Mouse (Mus musculus): ENCODE measurements around the gene Gli2. TPM values are rescaled to one million over a fixed set of nuclear protein-coding genes. Genes with fewer than 3 reads are reported as not detected.

Gene Gli2
- polyA plus RNA-seq, 2 experiments, result 23.0 to 31.5 TPM

GRCm38 (mm10) chr1:118975376-118975775, 78.0 kb downstream of the Gli2 start:
- TF ChIP-seq POLR2A (IDR thresholded peaks at IDR 0.05; ENCODE audit: borderline replicate concordance, extremely low read depth, insufficient read depth, insufficient read length), result no peak
- Histone ChIP-seq H3K36me3 (ENCODE audit: control insufficient read depth, insufficient read depth, low read length) (peaks cover 38% of the 10 kb centered on the region), H3K4me2 (replicated peaks; ENCODE audit: low read depth, low read length, severe bottlenecking) (no peak overlapping the region), H3K27ac (replicated peaks; ENCODE audit: low read depth, low read length) (no peak overlapping the region), H3K4me1 (ENCODE audit: control insufficient read depth, insufficient read depth, low read length) (peaks cover 19% of the 10 kb centered on the region), H3K9ac (ENCODE audit: low read depth, low read length, severe bottlenecking) (no peak overlapping the region), H3K9me3 (ENCODE audit: control insufficient read depth, low read length) (no peaks in the 10 kb centered on the region), H3K4me3 (replicated peaks; ENCODE audit: low read length) (no peak overlapping the region), H3K27me3 (ENCODE audit: control insufficient read depth, insufficient read depth, low read length) (no peaks in the 10 kb centered on the region)
- ATAC-seq (ENCODE audit: low FRiP score, low read depth), result no peak
- 95% methylated on average over 3 of the region's 3 CpGs for WGBS
- DNase-seq (ENCODE audit: low spot score), result no peak

- WGBS, result 94% methylated on average over 3 of the region's 3 CpGs
- no peak for ATAC-seq (ENCODE audit: low FRiP score, low read depth)
- no peak for DNase-seq (ENCODE audit: low spot score)
- TF ChIP-seq POLR2A (IDR thresholded peaks at IDR 0.05; ENCODE audit: borderline replicate concordance, extremely low read depth, insufficient read depth, insufficient read length), result no peak
- H3K9ac ChIP-seq (ENCODE audit: low read depth, low read length, severe bottlenecking), result no peak overlapping the region
- H3K9me3 ChIP-seq (ENCODE audit: control insufficient read depth, low read length), result no peaks in the 10 kb centered on the region
- H3K36me3 ChIP-seq (ENCODE audit: control insufficient read depth, insufficient read depth, low read length), result peaks cover 49% of the 10 kb centered on the region
- peaks cover 6% of the 10 kb centered on the region; the same call in 1 of the 2 replicates for H3K4me1 ChIP-seq (ENCODE audit: control insufficient read depth, insufficient read depth, low read length)
- H3K4me3 ChIP-seq (replicated peaks; ENCODE audit: low read length), result no peak overlapping the region
- no peak overlapping the region for H3K27ac ChIP-seq (replicated peaks; ENCODE audit: low read depth, low read length)
- H3K27me3 ChIP-seq (ENCODE audit: control insufficient read depth, insufficient read depth, low read length), result no peaks in the 10 kb centered on the region
- no peak overlapping the region for H3K4me2 ChIP-seq (replicated peaks; ENCODE audit: low read depth, low read length, severe bottlenecking)
These were observed 83.4 kb downstream of the Gli2 start for GRCm38 (mm10) chr1:118970068-118970467.

- WGBS, result 70% methylated on average over 11 of the region's 11 CpGs
- Histone ChIP-seq H3K4me1 (ENCODE audit: control insufficient read depth, insufficient read depth, low read length) (peaks cover 6% of the 10 kb centered on the region; the same call in 1 of the 2 replicates), H3K27me3 (ENCODE audit: control insufficient read depth, insufficient read depth, low read length) (no peaks in the 10 kb centered on the region), H3K27ac (replicated peaks; ENCODE audit: low read depth, low read length) (no peak overlapping the region), H3K9ac (ENCODE audit: low read depth, low read length, severe bottlenecking) (no peak overlapping the region), H3K4me2 (replicated peaks; ENCODE audit: low read depth, low read length, severe bottlenecking) (no peak overlapping the region), H3K4me3 (replicated peaks; ENCODE audit: low read length) (no peak overlapping the region), H3K9me3 (ENCODE audit: control insufficient read depth, low read length) (no peaks in the 10 kb centered on the region), H3K36me3 (ENCODE audit: control insufficient read depth, insufficient read depth, low read length) (peaks cover 52% of the 10 kb centered on the region)
- no peak for TF ChIP-seq POLR2A (IDR thresholded peaks at IDR 0.05; ENCODE audit: borderline replicate concordance, extremely low read depth, insufficient read depth, insufficient read length)
- no peak for DNase-seq (ENCODE audit: low spot score)
- ATAC-seq (ENCODE audit: low FRiP score, low read depth), result no peak
These were observed 84.0 kb downstream of the Gli2 start for GRCm38 (mm10) chr1:118969409-118969808.

GRCm38 (mm10) chr1:118968661-118969179, 84.7 kb downstream of the Gli2 start:
- Histone ChIP-seq H3K4me3 (replicated peaks; ENCODE audit: low read length) (no peak overlapping the region), H3K36me3 (ENCODE audit: control insufficient read depth, insufficient read depth, low read length) (peaks cover 54% of the 10 kb centered on the region), H3K4me2 (replicated peaks; ENCODE audit: low read depth, low read length, severe bottlenecking) (no peak overlapping the region), H3K27ac (replicated peaks; ENCODE audit: low read depth, low read length) (no peak overlapping the region), H3K27me3 (ENCODE audit: control insufficient read depth, insufficient read depth, low read length) (no peaks in the 10 kb centered on the region), H3K9me3 (ENCODE audit: control insufficient read depth, low read length) (no peaks in the 10 kb centered on the region), H3K9ac (ENCODE audit: low read depth, low read length, severe bottlenecking) (no peak overlapping the region), H3K4me1 (ENCODE audit: control insufficient read depth, insufficient read depth, low read length) (peaks cover 6% of the 10 kb centered on the region; the same call in 1 of the 2 replicates)
- TF ChIP-seq POLR2A (IDR thresholded peaks at IDR 0.05; ENCODE audit: borderline replicate concordance, extremely low read depth, insufficient read depth, insufficient read length), result no peak
- ATAC-seq (ENCODE audit: low FRiP score, low read depth) (no peak), DNase-seq (ENCODE audit: low spot score) (no peak)
- WGBS, result 82% methylated on average over 5 of the region's 5 CpGs

- H3K27ac ChIP-seq (replicated peaks; ENCODE audit: low read depth, low read length), result no peak overlapping the region
- H3K27me3 ChIP-seq (ENCODE audit: control insufficient read depth, insufficient read depth, low read length), result no peaks in the 10 kb centered on the region
- no peak for ATAC-seq (ENCODE audit: low FRiP score, low read depth)
- H3K4me1 ChIP-seq (ENCODE audit: control insufficient read depth, insufficient read depth, low read length), result peaks cover 6% of the 10 kb centered on the region; the same call in 1 of the 2 replicates
- no peak overlapping the region for H3K4me3 ChIP-seq (replicated peaks; ENCODE audit: low read length)
- no peak overlapping the region for H3K4me2 ChIP-seq (replicated peaks; ENCODE audit: low read depth, low read length, severe bottlenecking)
- peaks cover 47% of the 10 kb centered on the region for H3K36me3 ChIP-seq (ENCODE audit: control insufficient read depth, insufficient read depth, low read length)
- no peak overlapping the region for H3K9ac ChIP-seq (ENCODE audit: low read depth, low read length, severe bottlenecking)
- WGBS, result 90% methylated on average over 3 of the region's 3 CpGs
- DNase-seq (ENCODE audit: low spot score), result no peak
- no peak for TF ChIP-seq POLR2A (IDR thresholded peaks at IDR 0.05; ENCODE audit: borderline replicate concordance, extremely low read depth, insufficient read depth, insufficient read length)
- H3K9me3 ChIP-seq (ENCODE audit: control insufficient read depth, low read length), result no peaks in the 10 kb centered on the region
These were observed 85.4 kb downstream of the Gli2 start for GRCm38 (mm10) chr1:118967976-118968375.
